In the genomic region with DNA sequence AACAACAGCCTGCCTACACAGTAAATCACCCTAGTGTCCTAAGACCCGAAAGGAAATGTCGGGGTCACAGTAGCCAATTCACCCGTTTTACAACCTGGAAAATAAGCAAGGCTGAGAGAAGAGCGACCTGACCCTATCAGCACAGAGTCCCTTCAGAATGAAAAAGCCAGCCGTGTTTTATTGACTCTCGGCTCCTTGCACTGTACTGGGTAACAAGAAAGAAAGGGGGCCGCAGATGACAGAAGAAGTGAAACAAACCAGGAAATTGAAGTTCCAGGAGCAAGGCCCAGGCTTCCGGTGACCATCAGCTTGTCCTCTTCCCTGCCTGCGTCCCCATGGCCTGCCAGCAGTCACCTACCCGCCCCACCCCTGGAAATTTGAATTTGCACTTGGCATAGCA, we compare ENCODE assay signal across 18 mouse cellular contexts. TPM values are rescaled to one million over a fixed set of nuclear protein-coding genes. Genes with fewer than 3 reads are reported as not detected.
DNase-seq lines count a peak whose midpoint lies in the region; ATAC-seq and TF ChIP-seq lines count a peak whose summit lies in the region.
"Had no signal": no experiment of that assay in that cellular context is flagged by ENCODE, and none has a peak within 500 bp of the region (broad histone marks: within the 10 kb centered on the region; RNA-seq: fewer than 3 reads in every experiment).

No protein-coding gene starts in this region.

- H3K9me3 ChIP-seq in forebrain, embryonic 13.5 days (replicated peaks) = no peaks in the 10 kb centered on the region
- no peaks in the 10 kb centered on the region for H3K9me3 ChIP-seq in forebrain, postnatal 0 days (ENCODE audit: low read length)
- H3K9me3 ChIP-seq in kidney, embryonic 15.5 days (replicated peaks) = no peaks in the 10 kb centered on the region
- no peaks in the 10 kb centered on the region for H3K9me3 ChIP-seq in neural tube, embryonic 12.5 days
- H3K9me3 ChIP-seq in midbrain, embryonic 14.5 days (ENCODE audit: control insufficient read depth, low read length) = no peaks in the 10 kb centered on the region
- H3K9me3 ChIP-seq: G1E; hindbrain, embryonic 12.5 days; limb, embryonic 13.5 days had no signal

- H3K4me2 ChIP-seq in forebrain, embryonic 13.5 days = no peak overlapping the region
- H3K4me2 ChIP-seq in forebrain, postnatal 0 days (ENCODE audit: low read depth) = no peak overlapping the region
- H3K4me2 ChIP-seq in kidney, embryonic 15.5 days = no peak overlapping the region
- H3K4me2 ChIP-seq in neural tube, embryonic 12.5 days (replicated peaks) = no peak overlapping the region
- H3K4me2 ChIP-seq in midbrain, embryonic 14.5 days (ENCODE audit: low read length) = no peak overlapping the region
- H3K4me2 ChIP-seq: hindbrain, embryonic 12.5 days; limb, embryonic 13.5 days; lung, embryonic 14.5 days; midbrain, embryonic 11.5 days had no signal

- DNase-seq in forebrain, postnatal 0 days = no peak
- DNase-seq in kidney, adult 2 months = peak; percentile 46
- no peak for DNase-seq in kidney, adult 8-10 months
- DNase-seq in midbrain, embryonic 14.5 days = no peak
- no peak for DNase-seq in thymus, postnatal 25 days
- DNase-seq: adrenal gland, postnatal 36 days; cerebellum, adult 9-11 months; gastrocnemius, postnatal 25 days; lung, embryonic 14.5 days had no signal

- H3K9ac ChIP-seq in forebrain, embryonic 13.5 days = no peak overlapping the region
- no peak overlapping the region for H3K9ac ChIP-seq in forebrain, postnatal 0 days
- no peak overlapping the region for H3K9ac ChIP-seq in kidney, embryonic 15.5 days
- H3K9ac ChIP-seq in neural tube, embryonic 12.5 days = no peak overlapping the region
- no peak overlapping the region for H3K9ac ChIP-seq in midbrain, embryonic 14.5 days (replicated peaks; ENCODE audit: low read length)
- H3K9ac ChIP-seq: hindbrain, embryonic 12.5 days; limb, embryonic 13.5 days; lung, embryonic 14.5 days had no signal

- H3K27ac ChIP-seq in forebrain, embryonic 13.5 days = peak overlapping the region; percentile 19; the same call in 1 of the 2 replicates
- H3K27ac ChIP-seq in forebrain, postnatal 0 days (ENCODE audit: low read depth, low read length) = no peak overlapping the region
- peak overlapping the region; percentile 67; the same call in 1 of the 2 replicates for H3K27ac ChIP-seq in kidney, adult 2 months (ENCODE audit: insufficient read depth, low read depth, low read length)
- H3K27ac ChIP-seq in kidney, embryonic 15.5 days = peak overlapping the region; percentile 74
- no peak overlapping the region for H3K27ac ChIP-seq in neural tube, embryonic 12.5 days
- H3K27ac ChIP-seq in midbrain, embryonic 14.5 days (replicated peaks; ENCODE audit: low read depth, low read length) = no peak overlapping the region
- H3K27ac ChIP-seq: hindbrain, embryonic 12.5 days; limb, embryonic 13.5 days; macrophage had no signal

- peaks cover 1% of the 10 kb centered on the region; the same call in 1 of the 2 replicates for H3K4me1 ChIP-seq in forebrain, embryonic 13.5 days
- no peaks in the 10 kb centered on the region for H3K4me1 ChIP-seq in forebrain, postnatal 0 days (ENCODE audit: insufficient read depth)
- H3K4me1 ChIP-seq in kidney, adult 2 months (ENCODE audit: control insufficient read depth, insufficient read depth, low read length) = peaks cover 3% of the 10 kb centered on the region; the same call in 1 of the 2 replicates
- H3K4me1 ChIP-seq in kidney, embryonic 15.5 days = peaks cover 23% of the 10 kb centered on the region
- H3K4me1 ChIP-seq in neural tube, embryonic 12.5 days = peaks cover 15% of the 10 kb centered on the region
- no peaks in the 10 kb centered on the region for H3K4me1 ChIP-seq in midbrain, embryonic 14.5 days (ENCODE audit: control insufficient read depth, insufficient read depth, low read length)

- ATAC-seq in forebrain, embryonic 13.5 days = no peak
- ATAC-seq in forebrain, postnatal 0 days = no peak
- peak; percentile 35 for ATAC-seq in kidney, embryonic 15.5 days (replicated peaks; ENCODE audit: low FRiP score)
- ATAC-seq in neural tube, embryonic 12.5 days (ENCODE audit: low FRiP score, low read depth) = peak; percentile 58
- no peak for ATAC-seq in midbrain, embryonic 14.5 days (ENCODE audit: low FRiP score, low TSS enrichment)
- ATAC-seq: CD4-positive, CD25-positive, alpha-beta regulatory T cell, adult 4 months had no signal

- 86% methylated on average over 10 of the region's 10 CpGs for WGBS in forebrain, embryonic 13.5 days
- 83% methylated on average over 10 of the region's 10 CpGs for WGBS in forebrain, postnatal 0 days
- WGBS in kidney, adult 2 months = 38% methylated on average over 10 of the region's 10 CpGs
- 13% methylated on average over 10 of the region's 10 CpGs for WGBS in kidney, embryonic 15.5 days
- WGBS in neural tube, embryonic 12.5 days = 18% methylated on average over 10 of the region's 10 CpGs
- 87% methylated on average over 10 of the region's 10 CpGs for WGBS in midbrain, embryonic 14.5 days

- TF ChIP-seq POLR2A in kidney, adult 2 months (IDR thresholded peaks at IDR 0.05; ENCODE audit: low read depth, low read length) = no peak

- H3K36me3 ChIP-seq in forebrain, embryonic 13.5 days (ENCODE audit: poor library complexity, severe bottlenecking) = peaks cover 31% of the 10 kb centered on the region
- no peaks in the 10 kb centered on the region for H3K36me3 ChIP-seq in forebrain, postnatal 0 days (ENCODE audit: insufficient read depth)
- no peaks in the 10 kb centered on the region for H3K36me3 ChIP-seq in kidney, adult 2 months (ENCODE audit: control insufficient read depth, insufficient read depth, low read length)
- peaks cover 15% of the 10 kb centered on the region for H3K36me3 ChIP-seq in kidney, embryonic 15.5 days
- H3K36me3 ChIP-seq in neural tube, embryonic 12.5 days = peaks cover 11% of the 10 kb centered on the region
- 0 out of 2 replicates have a peak, but pooled peaks cover 5% of the 10 kb centered on the region for H3K36me3 ChIP-seq in midbrain, embryonic 14.5 days (ENCODE audit: control insufficient read depth, insufficient read depth, low read length)

- no peaks in the 10 kb centered on the region for H3K27me3 ChIP-seq in forebrain, embryonic 13.5 days
- no peaks in the 10 kb centered on the region for H3K27me3 ChIP-seq in forebrain, postnatal 0 days (ENCODE audit: insufficient read depth, low read length)
- no peaks in the 10 kb centered on the region for H3K27me3 ChIP-seq in kidney, adult 2 months (replicated peaks; ENCODE audit: control insufficient read depth, insufficient read depth, low read length)
- H3K27me3 ChIP-seq in kidney, embryonic 15.5 days = no peaks in the 10 kb centered on the region
- no peaks in the 10 kb centered on the region for H3K27me3 ChIP-seq in neural tube, embryonic 12.5 days (replicated peaks)
- no peaks in the 10 kb centered on the region for H3K27me3 ChIP-seq in midbrain, embryonic 14.5 days (ENCODE audit: control insufficient read depth, insufficient read depth, low read length)
- H3K27me3 ChIP-seq: hindbrain, embryonic 12.5 days; limb, embryonic 13.5 days had no signal

- TF ChIP-seq CTCF in forebrain, postnatal 0 days (IDR thresholded peaks at IDR 0.05; ENCODE audit: low read depth) = no peak
- TF ChIP-seq CTCF in kidney, adult 2 months (conservative IDR thresholded peaks at IDR 0.05; ENCODE audit: insufficient read depth, insufficient read length, low read depth, low read length) = no peak

- H3K4me3 ChIP-seq in forebrain, embryonic 13.5 days = no peak overlapping the region
- no peak overlapping the region for H3K4me3 ChIP-seq in forebrain, postnatal 0 days (ENCODE audit: low read depth, low read length)
- no peak overlapping the region for H3K4me3 ChIP-seq in kidney, adult 2 months (ENCODE audit: insufficient read depth, low read depth, low read length)
- H3K4me3 ChIP-seq in kidney, embryonic 15.5 days (replicated peaks) = no peak overlapping the region
- H3K4me3 ChIP-seq in neural tube, embryonic 12.5 days = no peak overlapping the region
- no peak overlapping the region for H3K4me3 ChIP-seq in midbrain, embryonic 14.5 days (replicated peaks; ENCODE audit: low read depth, low read length)
- H3K4me3 ChIP-seq: hindbrain, embryonic 12.5 days; limb, embryonic 13.5 days had no signal

RNA-seq across cellular contexts. Expression of a gene that starts 32.4 kb away (rescaled TPM):
- 11.9 and 12.5 TPM in 2 replicates for polyA plus RNA-seq in forebrain, embryonic 13.5 days (2015; fragmentation: Nextera tagmentation; extraction: Ambion mirVana)
- total RNA-seq in forebrain, postnatal 0 days (2014; rRNA removed) = 3.2 and 4.1 TPM in 2 replicates
- 2.0 and 3.1 TPM in 2 replicates for polyA plus RNA-seq in forebrain, postnatal 0 days (2015; fragmentation: Nextera tagmentation; extraction: Ambion mirVana)
- 5.3 and 5.5 TPM in 2 replicates for polyA plus RNA-seq in kidney, adult 2 months (2012; rRNA removed)
- 13.6 and 14.7 TPM in 2 replicates for polyA plus RNA-seq in kidney, embryonic 15.5 days (2015; fragmentation: Nextera tagmentation; extraction: Ambion mirVana)
- polyA plus RNA-seq in neural tube, embryonic 12.5 days (2016; fragmentation: Nextera tagmentation; extraction: Ambion mirVana) = 17.1 and 17.7 TPM in 2 replicates
- 3.5 and 6.2 TPM in 2 replicates for polyA plus RNA-seq in midbrain, embryonic 14.5 days (2014; fragmentation: Nextera tagmentation; extraction: Ambion mirVana)

Comparison
In these comparisons a context has a peak if more than half of its experiments do, and no peak if none do; other contexts are left out.
1. H3K27ac ChIP-seq: peak in forebrain, embryonic 13.5 days (single experiment), kidney, adult 2 months (single experiment) and kidney, embryonic 15.5 days (single experiment); none in forebrain, postnatal 0 days (single experiment), neural tube, embryonic 12.5 days (single experiment) and midbrain, embryonic 14.5 days (single experiment).
2. ATAC-seq: peak in kidney, embryonic 15.5 days (single experiment) and neural tube, embryonic 12.5 days (single experiment); none in forebrain, embryonic 13.5 days (single experiment), forebrain, postnatal 0 days (single experiment) and midbrain, embryonic 14.5 days (single experiment).